Mouse (Mus musculus) midbrain, embryonic 10.5 days (tissue): ENCODE measurements at regions not wholly inside any gene's neighbourhood (a gene's known extent, or its start where the extent isn't known, plus 50 kb on each side); places are given as distances from the start of the nearest gene placed in this dataset.

ENCODE experiments used
- DNase-seq: peaks from one replicate; pipeline ENCODE4 v3.0.0-alpha.2; 2017; ENCODE audit warnings: low spot score
- H3K27ac ChIP-seq: fragments of 300-500 bp; sonication (generic); replicated peaks from 2 replicates; pipeline ENCODE4 v1.5.1; 2016; ENCODE audit warnings: mild to moderate bottlenecking
- H3K27me3 ChIP-seq: fragments of 300-500 bp; sonication (generic); 2 replicates; pipeline ENCODE4 v1.6.1; 2016; ENCODE audit warnings: low read depth, mild to moderate bottlenecking; ENCODE audit not compliant: poor library complexity, severe bottlenecking
- H3K36me3 ChIP-seq: fragments of 300-500 bp; sonication (generic); 2 replicates; pipeline ENCODE4 v1.6.1; 2016; ENCODE audit warnings: mild to moderate bottlenecking, moderate library complexity
- H3K4me1 ChIP-seq: fragments of 300-500 bp; sonication (generic); 2 replicates; pipeline ENCODE4 v1.6.1; 2016
- H3K4me3 ChIP-seq: fragments of 300-500 bp; sonication (generic); 2 replicates; pipeline ENCODE4 v1.5.1; 2016; ENCODE audit warnings: mild to moderate bottlenecking, moderate library complexity
- H3K9me3 ChIP-seq: fragments of 300-500 bp; sonication (generic); replicated peaks from 2 replicates; pipeline ENCODE4 v1.6.1; 2016; ENCODE audit warnings: mild to moderate bottlenecking
- WGBS: fragments of 180-500 bp; shearing (Covaris S2); methylation state at CpG from one replicate; pipeline ENCODE4 v1.1.7; 2016; 5-methylcytosine and 5-hydroxymethylcytosine counted together

DNA sequence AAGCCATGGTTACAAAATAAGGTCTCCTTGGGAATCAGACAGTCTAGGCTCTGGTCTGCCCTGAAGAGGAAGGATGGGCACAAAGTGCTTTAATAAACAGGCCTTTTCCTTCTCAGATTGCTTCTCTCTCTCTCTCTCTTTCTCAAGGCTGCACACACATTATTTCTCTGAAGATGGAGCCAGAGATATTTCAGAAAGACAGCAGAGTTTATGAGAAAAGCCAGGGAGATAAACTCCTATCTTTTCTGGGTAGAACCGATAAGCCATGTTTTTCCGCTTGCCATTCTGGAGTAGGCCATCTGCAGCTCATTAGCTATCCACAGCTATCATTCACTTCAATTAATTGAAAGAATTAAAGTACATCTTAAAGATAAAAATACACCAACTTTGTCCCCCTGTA lies 373.2 kb upstream of the Cobl start:
- Histone ChIP-seq H3K27me3 (no peaks in the 10 kb centered on the region), H3K4me1 (no peaks in the 10 kb centered on the region), H3K9me3 (no peaks in the 10 kb centered on the region), H3K4me3 (no peak overlapping the region), H3K27ac (no peak overlapping the region), H3K36me3 (no peaks in the 10 kb centered on the region)
- DNase-seq, result no peak
- 96% methylated on average over 2 of the region's 2 CpGs for WGBS

DNA sequence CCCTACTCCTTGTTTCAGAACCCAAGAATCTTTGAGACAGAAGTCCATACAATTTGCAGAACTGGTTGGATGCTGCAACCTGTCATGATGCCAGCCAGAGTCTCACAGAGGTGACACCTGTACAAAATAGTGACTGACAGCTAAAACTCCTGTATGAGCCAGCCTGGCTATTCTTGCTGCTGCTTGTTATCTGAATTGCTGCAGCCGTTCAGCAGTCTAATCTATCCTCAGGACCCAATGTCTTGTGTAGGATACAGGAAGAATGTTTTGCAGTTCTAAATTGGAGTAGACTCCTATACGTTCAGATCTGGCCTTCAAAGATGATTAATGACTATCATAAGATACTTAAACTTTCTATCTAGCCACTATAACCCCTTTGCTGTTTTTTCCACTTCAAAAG lies 372.6 kb upstream of the Cobl start:
- 72% methylated on average over 2 of the region's 2 CpGs for WGBS
- Histone ChIP-seq H3K4me1 (no peaks in the 10 kb centered on the region), H3K4me3 (no peak overlapping the region), H3K36me3 (no peaks in the 10 kb centered on the region), H3K9me3 (no peaks in the 10 kb centered on the region), H3K27ac (no peak overlapping the region), H3K27me3 (no peaks in the 10 kb centered on the region)
- no peak for DNase-seq

DNA sequence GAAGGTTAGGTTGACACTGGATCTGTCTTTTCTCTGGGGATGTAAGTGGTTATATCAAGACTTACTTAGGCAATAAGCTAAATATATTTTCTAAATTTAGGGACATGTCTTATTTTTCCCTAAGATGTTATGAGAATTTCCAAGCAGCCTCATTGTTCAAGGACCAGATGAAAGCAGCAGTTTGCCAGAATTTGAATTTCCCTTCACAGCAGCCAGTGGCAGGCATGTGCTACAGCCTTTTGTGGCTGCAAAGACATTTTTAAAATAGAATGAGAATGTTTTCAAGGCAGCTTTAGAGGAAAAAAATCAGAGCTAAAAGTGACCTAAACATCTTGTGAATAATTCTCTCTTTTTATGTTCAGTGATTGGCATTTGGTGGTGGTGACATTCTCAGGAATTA lies 371.6 kb upstream of the Cobl start:
- H3K36me3 ChIP-seq, result no peaks in the 10 kb centered on the region

DNA sequence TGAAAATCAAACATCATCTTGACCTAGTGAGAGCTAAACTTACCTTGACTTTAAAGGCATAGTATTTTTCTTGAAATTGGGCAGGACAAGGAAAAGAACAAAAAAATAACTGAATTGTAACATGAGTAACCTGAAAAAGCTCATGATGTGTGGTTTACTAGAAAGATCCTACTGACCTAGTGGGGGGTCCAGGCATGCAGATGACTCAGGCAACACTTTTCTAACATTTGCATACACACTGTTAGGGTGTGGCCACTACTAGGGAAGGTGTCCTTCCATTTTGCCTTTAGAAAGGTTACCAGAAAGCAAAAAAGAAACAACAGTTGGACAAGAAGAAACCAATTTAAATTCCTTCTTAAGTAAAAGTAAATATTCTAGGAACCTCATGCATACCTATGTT lies 347.3 kb upstream of the Cobl start:
- Histone ChIP-seq H3K4me3 (no peak overlapping the region), H3K27me3 (no peaks in the 10 kb centered on the region), H3K4me1 (0 out of 2 replicates have a peak, but pooled peaks cover 3% of the 10 kb centered on the region), H3K9me3 (no peaks in the 10 kb centered on the region), H3K36me3 (no peaks in the 10 kb centered on the region), H3K27ac (no peak overlapping the region)
- DNase-seq, result no peak

More for the DNA sequence above, 371.6 kb upstream of the Cobl start:
- Histone ChIP-seq H3K4me1 (no peaks in the 10 kb centered on the region), H3K27ac (no peak overlapping the region), H3K9me3 (no peaks in the 10 kb centered on the region), H3K4me3 (no peak overlapping the region), H3K27me3 (no peaks in the 10 kb centered on the region)
- DNase-seq, result no peak

DNA sequence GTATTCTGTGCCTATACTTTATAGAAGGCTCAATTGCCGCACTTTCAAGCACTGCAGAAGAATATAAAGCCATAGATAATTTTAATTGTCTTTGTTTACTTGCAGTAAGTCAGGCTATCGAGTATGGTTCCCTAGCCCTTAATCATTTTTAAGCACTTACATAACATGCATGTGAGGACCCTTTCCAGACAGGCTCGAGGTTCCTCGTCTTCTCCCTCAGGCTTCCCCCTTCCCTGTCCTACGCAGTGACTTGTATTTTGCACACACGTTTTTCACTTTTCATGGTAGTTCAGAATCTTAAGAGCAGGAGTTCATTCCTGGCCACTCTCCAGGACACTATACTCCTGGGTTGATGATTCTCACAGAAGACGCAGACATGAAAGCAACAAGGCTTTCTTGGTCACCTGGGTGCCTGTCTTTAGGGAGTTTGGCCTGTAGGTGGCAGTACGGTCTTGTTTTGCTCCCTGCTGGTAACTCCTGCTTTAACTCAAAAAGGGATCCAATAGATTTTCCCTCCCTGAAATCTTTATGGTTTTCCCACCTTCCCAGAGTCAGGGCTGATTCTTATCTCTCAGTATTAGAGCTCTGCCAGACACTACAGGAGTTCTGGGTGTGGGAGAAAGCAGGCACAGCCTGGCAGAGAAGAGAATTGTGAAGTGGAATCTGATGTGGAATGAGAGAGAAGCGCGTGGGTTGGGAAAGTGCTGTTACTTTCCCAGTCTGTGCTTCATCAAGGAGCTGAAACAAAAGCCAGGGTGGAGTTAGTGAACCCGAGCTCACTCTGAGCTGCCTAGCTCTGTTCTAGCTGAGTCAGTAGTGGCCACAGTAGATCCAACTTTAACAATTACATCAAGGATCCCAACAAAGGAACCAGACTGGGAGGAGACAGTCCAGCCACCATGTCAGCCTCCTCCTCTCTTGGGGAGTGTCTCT lies 346.5 kb upstream of the Cobl start:
- Histone ChIP-seq H3K9me3 (no peaks in the 10 kb centered on the region), H3K4me3 (no peak overlapping the region), H3K4me1 (0 out of 2 replicates have a peak, but pooled peaks cover 3% of the 10 kb centered on the region), H3K27ac (peak overlapping the region; percentile 65), H3K27me3 (no peaks in the 10 kb centered on the region), H3K36me3 (no peaks in the 10 kb centered on the region)
- DNase-seq, result peak; percentile 68
- 50% methylated on average over 11 of the region's 11 CpGs for WGBS
